Mouse (Mus musculus) c-Kit-positive CD71-positive TER-119-positive erythroid progenitor cells, embryonic 14.5 days (primary cell): ENCODE data around the gene Mob3b.

Experiments
- DNase-seq: peaks from one replicate; pipeline ENCODE4 v3.0.0-alpha.2; 2013; ENCODE audit warnings: low spot score

Gene Mob3b

GRCm38 (mm10) chr4:35004473-35004872, 152.8 kb downstream of the Mob3b start:
- no peak for DNase-seq

- no peak for DNase-seq
Measured at GRCm38 (mm10) chr4:35003550-35004326, 153.5 kb downstream of the Mob3b start.

GRCm38 (mm10) chr4:34996616-34997015, 160.7 kb downstream of the Mob3b start:
- DNase-seq = no peak

GRCm38 (mm10) chr4:34993639-34993975, 163.7 kb downstream of the Mob3b start:
- DNase-seq = no peak

GRCm38 (mm10) chr4:34992866-34993638, 164.2 kb downstream of the Mob3b start:
- no peak for DNase-seq

GRCm38 (mm10) chr4:34991891-34992865, 165.1 kb downstream of the Mob3b start:
- no peak for DNase-seq

- DNase-seq = no peak
Measured at GRCm38 (mm10) chr4:34991116-34991515, 166.2 kb downstream of the Mob3b start.

- no peak for DNase-seq
Measured at GRCm38 (mm10) chr4:34990659-34991058, 166.6 kb downstream of the Mob3b start.

- DNase-seq = no peak
Measured at GRCm38 (mm10) chr4:34987568-34987967, 169.7 kb downstream of the Mob3b start.

GRCm38 (mm10) chr4:34987109-34987508, 170.2 kb downstream of the Mob3b start:
- DNase-seq = no peak

GRCm38 (mm10) chr4:34986647-34987046, 170.6 kb downstream of the Mob3b start:
- DNase-seq = no peak

GRCm38 (mm10) chr4:34984377-34984776, 172.9 kb downstream of the Mob3b start:
- no peak for DNase-seq

GRCm38 (mm10) chr4:34983511-34983910, 173.8 kb downstream of the Mob3b start:
- no peak for DNase-seq

- no peak for DNase-seq
Measured at GRCm38 (mm10) chr4:34981301-34982172, 175.7 kb downstream of the Mob3b start.

- no peak for DNase-seq
Measured at GRCm38 (mm10) chr4:34980461-34981039, 176.7 kb downstream of the Mob3b start.

- DNase-seq = no peak
Measured at GRCm38 (mm10) chr4:34976916-34977702, 180.2 kb downstream of the Mob3b start.

GRCm38 (mm10) chr4:34976331-34976778, 180.9 kb downstream of the Mob3b start:
- no peak for DNase-seq

- DNase-seq = no peak
Measured at GRCm38 (mm10) chr4:34974795-34975194, 182.5 kb downstream of the Mob3b start.

GRCm38 (mm10) chr4:34967541-34967940, 189.7 kb downstream of the Mob3b start:
- no peak for DNase-seq
